Mouse (Mus musculus): ENCODE results near the gene Vwa3b. TPM values are rescaled to one million over a fixed set of nuclear protein-coding genes. Genes with fewer than 3 reads are reported as not detected.

Vwa3b gene
- polyA plus RNA-seq, 1 experiment from 2014 or later = 0.11 TPM

DNA sequence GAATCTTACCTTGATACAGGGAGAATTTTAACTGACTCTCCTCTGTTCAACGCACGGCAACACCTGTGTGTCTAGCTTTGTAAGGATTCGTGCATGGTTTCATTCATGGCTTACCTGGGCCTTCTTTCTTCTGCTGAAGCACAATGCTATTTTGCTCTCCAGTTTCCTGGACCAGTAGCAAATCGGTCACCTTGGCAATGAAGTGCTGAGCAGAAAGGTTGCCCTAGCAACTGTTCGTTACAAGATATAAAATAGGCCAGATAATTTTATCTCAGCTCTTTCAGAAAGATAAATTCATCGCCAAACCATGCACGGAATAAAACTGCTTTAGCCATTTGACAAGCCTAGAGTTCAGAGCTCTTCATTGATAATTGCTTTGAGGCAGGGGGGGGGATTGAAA, 123.5 kb downstream of the Vwa3b start:
- WGBS = 83% methylated on average over 7 of the region's 7 CpGs
- H3K36me3 ChIP-seq (ENCODE audit: control insufficient read depth, insufficient read depth) = no peaks in the 10 kb centered on the region
- H3K4me1 ChIP-seq (ENCODE audit: control insufficient read depth, insufficient read depth, low read length) = no peaks in the 10 kb centered on the region
- ATAC-seq (replicated peaks; ENCODE audit: extremely low read depth, insufficient read depth, low FRiP score) = no peak
- H3K4me3 ChIP-seq (ENCODE audit: low read length) = no peak overlapping the region
- no peaks in the 10 kb centered on the region for H3K9me3 ChIP-seq (replicated peaks; ENCODE audit: control insufficient read depth, low read length)
- no peak overlapping the region for H3K4me2 ChIP-seq (ENCODE audit: low read depth, low read length)
- no peak overlapping the region for H3K27ac ChIP-seq (ENCODE audit: low read length)
- no peak overlapping the region for H3K9ac ChIP-seq (ENCODE audit: low read length)
- no peaks in the 10 kb centered on the region for H3K27me3 ChIP-seq (ENCODE audit: control insufficient read depth, insufficient read depth, low read length)

DNA sequence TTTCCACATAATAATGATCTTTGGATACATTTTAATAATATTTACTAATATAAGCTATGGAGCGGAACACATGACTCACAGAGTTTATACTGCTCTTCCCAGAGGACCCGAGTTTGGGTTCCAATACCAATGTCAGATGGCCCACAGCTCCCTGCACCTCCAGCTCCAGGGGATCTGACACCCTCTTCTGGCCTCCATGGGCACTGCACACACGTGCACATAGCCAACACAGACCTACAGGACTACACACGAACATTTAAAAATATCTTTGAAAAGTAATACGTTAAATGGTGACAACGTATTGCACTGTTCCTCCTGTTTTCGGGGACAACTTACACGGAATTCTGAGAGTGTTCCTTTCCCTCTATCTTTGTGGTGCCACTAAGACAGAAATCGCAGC, 125.5 kb downstream of the Vwa3b start:
- Histone ChIP-seq H3K9ac (ENCODE audit: low read length) (no peak overlapping the region), H3K27ac (ENCODE audit: low read length) (no peak overlapping the region), H3K27me3 (ENCODE audit: control insufficient read depth, insufficient read depth, low read length) (no peaks in the 10 kb centered on the region), H3K4me2 (ENCODE audit: low read depth, low read length) (no peak overlapping the region), H3K4me1 (ENCODE audit: control insufficient read depth, insufficient read depth, low read length) (no peaks in the 10 kb centered on the region), H3K36me3 (ENCODE audit: control insufficient read depth, insufficient read depth) (no peaks in the 10 kb centered on the region), H3K9me3 (replicated peaks; ENCODE audit: control insufficient read depth, low read length) (no peaks in the 10 kb centered on the region), H3K4me3 (ENCODE audit: low read length) (no peak overlapping the region)
- no peak for ATAC-seq (replicated peaks; ENCODE audit: extremely low read depth, insufficient read depth, low FRiP score)
- 87% methylated on average over 9 of the region's 9 CpGs for WGBS

DNA sequence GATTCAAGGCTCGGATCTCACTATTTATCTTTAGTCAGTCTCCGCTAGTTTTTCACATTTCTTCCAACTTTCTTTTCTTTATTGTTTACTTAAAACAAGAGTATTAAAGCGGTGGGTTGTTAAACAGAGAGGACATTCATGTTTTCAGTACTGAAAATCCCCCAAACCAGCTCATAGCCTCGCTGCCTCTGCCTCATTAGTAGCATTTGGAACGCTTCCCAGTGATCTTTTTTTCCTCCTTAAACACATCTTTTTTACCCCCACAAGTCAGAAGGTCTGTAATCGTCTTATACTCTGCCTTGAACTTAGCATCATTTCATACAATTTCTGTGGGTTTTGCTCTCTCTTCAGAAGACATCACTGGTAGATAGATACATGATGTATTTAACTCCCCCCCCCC, 139.7 kb downstream of the Vwa3b start:
- Histone ChIP-seq H3K9me3 (replicated peaks; ENCODE audit: control insufficient read depth, low read length) (peaks cover 9% of the 10 kb centered on the region), H3K4me2 (ENCODE audit: low read depth, low read length) (no peak overlapping the region), H3K9ac (ENCODE audit: low read length) (no peak overlapping the region), H3K36me3 (ENCODE audit: control insufficient read depth, insufficient read depth) (no peaks in the 10 kb centered on the region), H3K4me3 (ENCODE audit: low read length) (no peak overlapping the region), H3K4me1 (ENCODE audit: control insufficient read depth, insufficient read depth, low read length) (no peaks in the 10 kb centered on the region), H3K27me3 (ENCODE audit: control insufficient read depth, insufficient read depth, low read length) (no peaks in the 10 kb centered on the region), H3K27ac (ENCODE audit: low read length) (no peak overlapping the region)
- WGBS = 60% methylated on average over 6 of the region's 6 CpGs
- no peak for ATAC-seq (replicated peaks; ENCODE audit: extremely low read depth, insufficient read depth, low FRiP score)

DNA sequence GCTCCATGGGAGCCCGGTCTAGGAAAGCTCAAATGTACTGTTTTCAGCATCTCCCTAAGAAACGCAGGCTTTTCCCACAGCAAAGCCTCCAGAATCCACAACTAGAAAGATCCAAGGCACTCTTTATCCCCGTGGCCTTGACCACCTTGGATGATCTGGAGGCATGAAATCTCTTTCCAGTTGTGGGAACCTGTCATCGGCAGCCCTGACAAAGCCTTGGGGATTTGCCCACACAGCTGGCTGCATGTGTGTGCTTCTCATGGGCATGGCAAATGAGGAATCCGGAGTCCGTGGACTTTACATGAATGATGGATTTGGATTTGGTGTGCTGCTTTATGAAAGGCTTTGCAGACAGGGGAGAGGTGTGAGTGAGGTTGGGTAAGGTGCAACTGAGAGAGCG, 141.5 kb downstream of the Vwa3b start:
- H3K27ac ChIP-seq (ENCODE audit: low read length) = no peak overlapping the region
- no peak overlapping the region for H3K9ac ChIP-seq (ENCODE audit: low read length)
- H3K9me3 ChIP-seq (replicated peaks; ENCODE audit: control insufficient read depth, low read length) = peaks cover 5% of the 10 kb centered on the region
- no peaks in the 10 kb centered on the region for H3K27me3 ChIP-seq (ENCODE audit: control insufficient read depth, insufficient read depth, low read length)
- no peak for ATAC-seq (replicated peaks; ENCODE audit: extremely low read depth, insufficient read depth, low FRiP score)
- no peaks in the 10 kb centered on the region for H3K4me1 ChIP-seq (ENCODE audit: control insufficient read depth, insufficient read depth, low read length)
- H3K4me3 ChIP-seq (ENCODE audit: low read length) = no peak overlapping the region
- 72% methylated on average over 7 of the region's 7 CpGs for WGBS
- no peaks in the 10 kb centered on the region for H3K36me3 ChIP-seq (ENCODE audit: control insufficient read depth, insufficient read depth)
- H3K4me2 ChIP-seq (ENCODE audit: low read depth, low read length) = no peak overlapping the region

DNA sequence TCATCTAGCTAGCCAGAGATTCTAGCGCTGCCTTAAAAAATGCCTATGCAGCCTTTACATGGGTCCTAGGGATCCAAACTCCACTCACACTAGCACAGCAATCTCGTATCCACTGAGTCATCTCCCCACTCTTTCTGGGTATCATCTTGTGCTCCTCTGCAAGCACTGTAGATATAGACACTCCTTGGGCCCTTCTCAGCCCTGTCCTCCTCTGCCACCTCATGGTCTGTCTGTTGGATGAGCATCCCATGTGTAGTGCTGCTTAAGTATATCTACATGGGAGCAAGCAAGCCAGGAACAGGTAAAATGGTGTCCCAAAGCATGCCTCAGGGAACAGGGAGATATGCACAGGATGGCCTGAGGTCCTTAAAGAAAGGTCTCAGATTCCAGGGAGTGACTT, 151.5 kb downstream of the Vwa3b start:
- H3K4me2 ChIP-seq (ENCODE audit: low read depth, low read length) = no peak overlapping the region
- no peak overlapping the region for H3K4me3 ChIP-seq (ENCODE audit: low read length)
- no peaks in the 10 kb centered on the region for H3K36me3 ChIP-seq (ENCODE audit: control insufficient read depth, insufficient read depth)
- ATAC-seq (replicated peaks; ENCODE audit: extremely low read depth, insufficient read depth, low FRiP score) = no peak
- H3K27ac ChIP-seq (ENCODE audit: low read length) = no peak overlapping the region
- H3K9ac ChIP-seq (ENCODE audit: low read length) = no peak overlapping the region
- H3K9me3 ChIP-seq (replicated peaks; ENCODE audit: control insufficient read depth, low read length) = no peaks in the 10 kb centered on the region
- H3K27me3 ChIP-seq (ENCODE audit: control insufficient read depth, insufficient read depth, low read length) = no peaks in the 10 kb centered on the region
- H3K4me1 ChIP-seq (ENCODE audit: control insufficient read depth, insufficient read depth, low read length) = no peaks in the 10 kb centered on the region
- 89% methylated on average over 2 of the region's 2 CpGs for WGBS

DNA sequence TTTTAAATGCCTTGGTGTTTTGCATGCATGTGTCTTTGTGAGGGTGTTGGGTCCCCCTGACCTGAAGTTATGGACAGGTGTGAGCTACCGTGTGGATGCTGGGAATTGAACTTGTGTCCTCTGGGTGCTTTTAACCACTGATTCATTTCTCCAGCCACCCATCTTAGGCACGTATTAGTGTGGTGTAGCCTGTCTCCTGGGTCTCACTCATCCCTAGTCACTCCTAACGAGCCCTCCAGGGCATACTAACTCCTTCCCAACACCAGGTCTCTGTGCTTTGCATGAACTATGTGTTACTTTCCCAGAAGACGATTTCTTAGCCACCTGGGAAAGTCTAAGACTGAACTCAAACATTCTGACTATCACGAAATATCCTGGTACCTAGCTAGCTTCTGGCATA, 153.5 kb downstream of the Vwa3b start:
- Histone ChIP-seq H3K4me1 (ENCODE audit: control insufficient read depth, insufficient read depth, low read length) (no peaks in the 10 kb centered on the region), H3K27ac (ENCODE audit: low read length) (no peak overlapping the region), H3K9ac (ENCODE audit: low read length) (no peak overlapping the region), H3K4me2 (ENCODE audit: low read depth, low read length) (no peak overlapping the region), H3K4me3 (ENCODE audit: low read length) (no peak overlapping the region), H3K27me3 (ENCODE audit: control insufficient read depth, insufficient read depth, low read length) (no peaks in the 10 kb centered on the region), H3K9me3 (replicated peaks; ENCODE audit: control insufficient read depth, low read length) (no peaks in the 10 kb centered on the region), H3K36me3 (ENCODE audit: control insufficient read depth, insufficient read depth) (no peaks in the 10 kb centered on the region)
- WGBS = 61% methylated on average over 5 of the region's 5 CpGs
- ATAC-seq (replicated peaks; ENCODE audit: extremely low read depth, insufficient read depth, low FRiP score) = no peak

DNA sequence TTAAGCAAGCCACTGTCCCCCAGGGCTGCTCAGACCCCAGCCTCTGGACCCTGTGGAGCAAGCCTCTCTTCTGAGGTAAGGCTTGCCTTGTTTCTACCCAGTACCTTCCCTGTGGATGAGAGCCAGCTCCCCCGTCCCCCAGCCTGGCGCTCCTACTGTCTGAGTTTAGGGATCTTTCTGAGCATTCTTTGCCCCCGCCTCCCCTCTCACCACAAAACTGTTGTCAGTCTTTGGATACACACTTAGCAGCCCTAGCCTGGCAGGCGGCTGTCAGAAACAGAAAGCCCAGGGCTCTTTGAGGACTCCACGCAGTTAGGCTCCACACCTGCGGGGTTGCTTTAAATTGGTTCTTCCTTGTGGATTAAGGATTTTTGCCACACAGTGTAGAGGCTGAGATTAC, 160.7 kb downstream of the Vwa3b start:
- Histone ChIP-seq H3K27ac (ENCODE audit: low read length) (no peak overlapping the region), H3K4me3 (ENCODE audit: low read length) (no peak overlapping the region), H3K27me3 (ENCODE audit: control insufficient read depth, insufficient read depth, low read length) (no peaks in the 10 kb centered on the region; the same call in 1 of the 2 replicates), H3K36me3 (ENCODE audit: control insufficient read depth, insufficient read depth) (no peaks in the 10 kb centered on the region), H3K9ac (ENCODE audit: low read length) (no peak overlapping the region), H3K4me2 (ENCODE audit: low read depth, low read length) (no peak overlapping the region), H3K4me1 (ENCODE audit: control insufficient read depth, insufficient read depth, low read length) (no peaks in the 10 kb centered on the region), H3K9me3 (replicated peaks; ENCODE audit: control insufficient read depth, low read length) (no peaks in the 10 kb centered on the region)
- ATAC-seq (replicated peaks; ENCODE audit: extremely low read depth, insufficient read depth, low FRiP score) = no peak
- 60% methylated on average over 6 of the region's 6 CpGs for WGBS

DNA sequence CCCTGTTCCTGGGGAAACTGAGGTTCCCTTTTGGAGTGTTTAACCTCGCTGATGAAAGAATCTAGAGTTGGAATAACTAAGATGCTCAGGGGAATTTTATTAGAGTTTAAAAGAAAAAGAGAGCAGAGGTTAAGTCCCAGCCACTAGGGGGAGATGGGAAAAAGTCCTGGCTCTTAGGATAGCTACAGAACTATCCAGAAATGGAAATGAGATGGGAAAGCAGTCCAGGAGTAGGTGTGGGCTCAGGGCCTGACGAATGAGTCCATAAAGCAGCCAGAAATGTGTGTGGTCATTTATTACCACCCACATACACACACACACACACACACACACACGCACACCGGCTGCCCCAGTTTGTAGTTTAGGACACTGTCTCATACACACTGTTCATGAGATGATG, 168.2 kb downstream of the Vwa3b start:
- Histone ChIP-seq H3K4me3 (ENCODE audit: low read length) (no peak overlapping the region), H3K27me3 (ENCODE audit: control insufficient read depth, insufficient read depth, low read length) (no peaks in the 10 kb centered on the region), H3K9ac (ENCODE audit: low read length) (no peak overlapping the region), H3K9me3 (replicated peaks; ENCODE audit: control insufficient read depth, low read length) (no peaks in the 10 kb centered on the region), H3K4me1 (ENCODE audit: control insufficient read depth, insufficient read depth, low read length) (no peaks in the 10 kb centered on the region), H3K27ac (ENCODE audit: low read length) (no peak overlapping the region), H3K4me2 (ENCODE audit: low read depth, low read length) (no peak overlapping the region), H3K36me3 (ENCODE audit: control insufficient read depth, insufficient read depth) (no peaks in the 10 kb centered on the region)
- WGBS = 60% methylated on average over 4 of the region's 4 CpGs
- no peak for ATAC-seq (replicated peaks; ENCODE audit: extremely low read depth, insufficient read depth, low FRiP score)

DNA sequence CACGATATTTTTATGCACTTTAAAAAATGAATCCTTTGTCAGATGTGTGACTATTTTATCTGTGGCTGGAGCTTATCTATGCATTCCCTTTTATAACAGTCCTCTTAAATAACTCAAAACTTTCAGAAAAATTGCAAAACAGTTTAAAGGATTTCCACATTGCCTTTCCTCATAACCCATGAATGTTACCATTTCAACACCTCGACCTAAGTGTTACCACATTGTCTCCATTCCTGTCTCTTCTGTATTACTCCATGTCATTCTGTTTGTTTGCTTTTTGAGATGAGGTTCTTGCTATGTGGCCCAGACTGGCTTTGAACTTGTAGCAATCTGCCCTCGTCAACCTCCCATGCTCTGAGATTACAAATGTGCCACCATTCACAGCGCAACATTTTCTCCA, 175.0 kb downstream of the Vwa3b start:
- Histone ChIP-seq H3K9ac (ENCODE audit: low read length) (no peak overlapping the region), H3K36me3 (ENCODE audit: control insufficient read depth, insufficient read depth) (no peaks in the 10 kb centered on the region), H3K4me2 (ENCODE audit: low read depth, low read length) (no peak overlapping the region), H3K27ac (ENCODE audit: low read length) (no peak overlapping the region), H3K4me3 (ENCODE audit: low read length) (no peak overlapping the region), H3K27me3 (ENCODE audit: control insufficient read depth, insufficient read depth, low read length) (no peaks in the 10 kb centered on the region), H3K9me3 (replicated peaks; ENCODE audit: control insufficient read depth, low read length) (peaks cover 3% of the 10 kb centered on the region; the same call in 1 of the 2 replicates), H3K4me1 (ENCODE audit: control insufficient read depth, insufficient read depth, low read length) (no peaks in the 10 kb centered on the region)
- ATAC-seq (replicated peaks; ENCODE audit: extremely low read depth, insufficient read depth, low FRiP score) = no peak
- WGBS = 68% methylated on average over 4 of the region's 4 CpGs

DNA sequence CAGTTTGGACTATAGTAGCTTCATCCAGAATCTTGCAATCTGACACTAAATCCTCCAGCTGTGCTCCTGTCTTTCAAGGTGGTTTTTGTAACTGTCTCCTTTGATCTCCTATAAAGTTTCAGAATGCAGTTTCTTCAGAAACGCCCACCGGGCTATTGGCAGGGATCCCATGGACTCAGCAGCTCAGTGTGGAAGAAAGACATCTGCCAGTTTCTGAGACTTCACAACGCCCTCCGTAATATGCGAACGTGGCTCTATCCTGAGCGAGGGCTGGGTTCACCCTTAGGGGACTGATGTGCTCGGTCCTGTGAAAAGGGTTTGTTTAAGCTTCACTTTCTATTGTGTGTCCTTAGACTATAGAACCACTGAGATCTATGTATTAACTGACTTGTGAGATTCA, 181.3 kb downstream of the Vwa3b start:
- WGBS = 76% methylated on average over 8 of the region's 8 CpGs
- H3K4me2 ChIP-seq (ENCODE audit: low read depth, low read length) = no peak overlapping the region
- H3K4me1 ChIP-seq (ENCODE audit: control insufficient read depth, insufficient read depth, low read length) = no peaks in the 10 kb centered on the region
- no peak overlapping the region for H3K4me3 ChIP-seq (ENCODE audit: low read length)
- peaks cover 3% of the 10 kb centered on the region; the same call in 1 of the 2 replicates for H3K9me3 ChIP-seq (replicated peaks; ENCODE audit: control insufficient read depth, low read length)
- no peak overlapping the region for H3K27ac ChIP-seq (ENCODE audit: low read length)
- no peak for ATAC-seq (replicated peaks; ENCODE audit: extremely low read depth, insufficient read depth, low FRiP score)
- no peaks in the 10 kb centered on the region for H3K36me3 ChIP-seq (ENCODE audit: control insufficient read depth, insufficient read depth)
- H3K9ac ChIP-seq (ENCODE audit: low read length) = no peak overlapping the region
- H3K27me3 ChIP-seq (ENCODE audit: control insufficient read depth, insufficient read depth, low read length) = no peaks in the 10 kb centered on the region

Data from heart, embryonic 16.5 days (tissue).